Mouse (Mus musculus): ENCODE measurements at regions not wholly inside any gene's neighbourhood (a gene's known extent, or its start where the extent isn't known, plus 50 kb on each side); places are given as distances from the start of the nearest gene placed in this dataset.

DNA sequence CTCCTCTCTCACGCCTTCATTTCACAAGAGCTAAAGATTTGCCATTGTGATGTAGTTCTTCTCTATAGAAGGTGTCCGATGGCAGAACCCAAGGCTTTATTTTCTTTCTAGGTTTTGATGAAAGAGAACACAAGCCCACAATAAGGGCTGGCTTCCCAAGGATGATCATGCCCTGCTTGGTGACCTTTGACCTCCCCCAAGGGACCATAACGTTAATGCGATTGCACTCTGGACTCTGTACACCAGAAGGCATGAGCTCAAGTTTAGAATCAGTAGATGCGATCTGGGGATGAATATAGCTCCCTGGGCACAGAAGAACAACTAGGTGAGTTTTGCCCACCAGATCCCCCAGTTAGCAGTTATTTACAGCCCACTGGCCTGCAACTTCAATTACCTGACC, 150.7 kb downstream of the Nrip1 start:
- Histone ChIP-seq H3K9me3 (ENCODE audit: control insufficient read depth, low read length) (no peaks in the 10 kb centered on the region), H3K36me3 (ENCODE audit: control insufficient read depth, insufficient read depth, low read length) (no peaks in the 10 kb centered on the region), H3K4me1 (replicated peaks; ENCODE audit: control insufficient read depth, insufficient read depth, low read length) (no peaks in the 10 kb centered on the region), H3K27me3 (ENCODE audit: control insufficient read depth, insufficient read depth, low read length) (no peaks in the 10 kb centered on the region), H3K4me2 (replicated peaks; ENCODE audit: low read depth, low read length) (no peak overlapping the region), H3K9ac (ENCODE audit: low read depth, low read length) (no peak overlapping the region), H3K4me3 (ENCODE audit: low read depth, low read length) (no peak overlapping the region), H3K27ac (ENCODE audit: low read depth, low read length) (no peak overlapping the region)
- DNase-seq (ENCODE audit: low spot score): no peak
- ATAC-seq (ENCODE audit: low FRiP score): no peak
- 73% methylated on average over 5 of the region's 5 CpGs for WGBS

DNA sequence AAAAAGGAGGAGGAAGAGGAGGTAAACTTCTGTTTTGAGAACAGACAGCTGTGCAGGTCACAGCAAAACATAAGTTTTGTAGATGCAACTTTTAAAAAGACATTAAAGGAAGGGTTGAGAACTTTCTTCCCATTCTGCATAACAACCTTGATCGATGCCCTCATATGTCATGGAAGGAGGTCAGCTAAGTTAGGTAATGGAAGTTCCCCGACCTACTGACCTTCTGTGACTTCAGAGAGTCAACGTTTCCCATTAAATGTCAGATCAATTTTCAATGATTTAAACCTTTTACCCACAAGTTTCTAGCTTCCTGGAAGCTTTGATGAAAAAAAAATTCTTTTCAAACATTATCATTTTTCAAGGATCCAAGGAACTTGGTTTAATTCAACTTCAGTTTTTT, 153.2 kb downstream of the Nrip1 start:
- Histone ChIP-seq H3K27ac (ENCODE audit: low read depth, low read length) (no peak overlapping the region), H3K4me1 (replicated peaks; ENCODE audit: control insufficient read depth, insufficient read depth, low read length) (no peaks in the 10 kb centered on the region), H3K36me3 (ENCODE audit: control insufficient read depth, insufficient read depth, low read length) (no peaks in the 10 kb centered on the region), H3K27me3 (ENCODE audit: control insufficient read depth, insufficient read depth, low read length) (no peaks in the 10 kb centered on the region), H3K9ac (ENCODE audit: low read depth, low read length) (no peak overlapping the region), H3K4me3 (ENCODE audit: low read depth, low read length) (no peak overlapping the region), H3K4me2 (replicated peaks; ENCODE audit: low read depth, low read length) (no peak overlapping the region), H3K9me3 (ENCODE audit: control insufficient read depth, low read length) (no peaks in the 10 kb centered on the region)
- WGBS: 77% methylated on average over 3 of the region's 3 CpGs
- ATAC-seq (ENCODE audit: low FRiP score) (no peak), DNase-seq (ENCODE audit: low spot score) (no peak)

GRCm38 (mm10) chr16:76219233-76219632, 154.4 kb downstream of the Nrip1 start:
- H3K9me3 ChIP-seq (ENCODE audit: control insufficient read depth, low read length): no peaks in the 10 kb centered on the region
- H3K4me1 ChIP-seq (replicated peaks; ENCODE audit: control insufficient read depth, insufficient read depth, low read length): no peaks in the 10 kb centered on the region
- DNase-seq (ENCODE audit: low spot score) (no peak), ATAC-seq (ENCODE audit: low FRiP score) (no peak)
- no peak overlapping the region for H3K27ac ChIP-seq (ENCODE audit: low read depth, low read length)
- H3K9ac ChIP-seq (ENCODE audit: low read depth, low read length): no peak overlapping the region
- no peaks in the 10 kb centered on the region for H3K27me3 ChIP-seq (ENCODE audit: control insufficient read depth, insufficient read depth, low read length)
- no peak overlapping the region for H3K4me2 ChIP-seq (replicated peaks; ENCODE audit: low read depth, low read length)
- H3K36me3 ChIP-seq (ENCODE audit: control insufficient read depth, insufficient read depth, low read length): no peaks in the 10 kb centered on the region
- H3K4me3 ChIP-seq (ENCODE audit: low read depth, low read length): no peak overlapping the region

DNA sequence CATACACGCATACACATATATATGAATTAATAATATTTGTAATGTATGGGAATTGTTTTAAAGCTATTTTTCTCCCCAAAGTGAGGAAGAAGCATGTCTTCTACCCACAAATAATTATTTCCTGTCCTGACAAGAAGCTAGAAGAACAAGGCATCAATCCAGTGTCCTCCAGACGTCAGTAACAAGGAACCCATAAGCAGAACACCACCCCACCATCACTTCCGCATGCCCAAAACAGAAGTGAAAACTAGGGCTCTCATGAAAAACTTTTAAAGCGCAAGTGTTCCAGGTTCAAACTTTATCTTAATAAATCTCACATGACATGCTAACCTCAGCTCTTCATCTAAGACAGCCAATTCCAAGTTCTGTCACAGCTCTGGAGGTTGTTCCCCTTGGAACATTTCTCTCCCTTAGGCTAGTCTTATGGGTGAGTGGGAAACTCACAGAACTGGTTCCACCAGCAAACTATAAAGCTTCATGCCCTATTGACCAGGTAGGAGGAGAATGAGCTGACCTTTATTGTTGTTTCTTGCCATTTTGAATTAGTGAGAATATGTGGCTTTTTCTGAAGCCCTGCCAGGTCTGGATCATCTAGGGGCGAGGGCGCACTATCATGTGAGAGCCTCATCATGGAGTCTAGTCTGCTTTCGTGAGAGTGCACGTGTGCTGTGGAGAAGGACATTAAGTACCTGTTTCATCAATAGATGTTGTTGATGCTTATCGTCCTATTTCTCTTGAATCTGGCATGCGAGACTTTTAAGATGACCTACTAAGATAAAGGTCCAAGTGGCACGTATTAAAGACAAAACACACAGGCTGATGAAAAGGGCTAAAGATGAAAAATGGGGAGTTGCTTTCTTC, 155.1 kb downstream of the Nrip1 start:
- ATAC-seq (ENCODE audit: low FRiP score): no peak
- no peak overlapping the region for H3K4me3 ChIP-seq (ENCODE audit: low read depth, low read length)
- DNase-seq (ENCODE audit: low spot score): no peak
- WGBS: 91% methylated on average over 11 of the region's 11 CpGs
- no peak overlapping the region for H3K27ac ChIP-seq (ENCODE audit: low read depth, low read length)
- H3K4me2 ChIP-seq (replicated peaks; ENCODE audit: low read depth, low read length): no peak overlapping the region
- no peak overlapping the region for H3K9ac ChIP-seq (ENCODE audit: low read depth, low read length)
- no peaks in the 10 kb centered on the region for H3K36me3 ChIP-seq (ENCODE audit: control insufficient read depth, insufficient read depth, low read length)
- H3K27me3 ChIP-seq (ENCODE audit: control insufficient read depth, insufficient read depth, low read length): no peaks in the 10 kb centered on the region
- no peaks in the 10 kb centered on the region for H3K4me1 ChIP-seq (replicated peaks; ENCODE audit: control insufficient read depth, insufficient read depth, low read length)
- no peaks in the 10 kb centered on the region for H3K9me3 ChIP-seq (ENCODE audit: control insufficient read depth, low read length)

- no peak overlapping the region for H3K9ac ChIP-seq (ENCODE audit: low read depth, low read length)
- H3K27ac ChIP-seq (ENCODE audit: low read depth, low read length): no peak overlapping the region
- 64% methylated on average over 8 of the region's 9 CpGs for WGBS
- H3K27me3 ChIP-seq (ENCODE audit: control insufficient read depth, insufficient read depth, low read length): no peaks in the 10 kb centered on the region
- H3K36me3 ChIP-seq (ENCODE audit: control insufficient read depth, insufficient read depth, low read length): no peaks in the 10 kb centered on the region
- ATAC-seq (ENCODE audit: low FRiP score): no peak
- no peaks in the 10 kb centered on the region for H3K9me3 ChIP-seq (ENCODE audit: control insufficient read depth, low read length)
- H3K4me1 ChIP-seq (replicated peaks; ENCODE audit: control insufficient read depth, insufficient read depth, low read length): no peaks in the 10 kb centered on the region
- no peak overlapping the region for H3K4me3 ChIP-seq (ENCODE audit: low read depth, low read length)
- no peak for DNase-seq (ENCODE audit: low spot score)
- no peak overlapping the region for H3K4me2 ChIP-seq (replicated peaks; ENCODE audit: low read depth, low read length)
These were observed 157.4 kb downstream of the Nrip1 start for GRCm38 (mm10) chr16:76216184-76216583.

DNA sequence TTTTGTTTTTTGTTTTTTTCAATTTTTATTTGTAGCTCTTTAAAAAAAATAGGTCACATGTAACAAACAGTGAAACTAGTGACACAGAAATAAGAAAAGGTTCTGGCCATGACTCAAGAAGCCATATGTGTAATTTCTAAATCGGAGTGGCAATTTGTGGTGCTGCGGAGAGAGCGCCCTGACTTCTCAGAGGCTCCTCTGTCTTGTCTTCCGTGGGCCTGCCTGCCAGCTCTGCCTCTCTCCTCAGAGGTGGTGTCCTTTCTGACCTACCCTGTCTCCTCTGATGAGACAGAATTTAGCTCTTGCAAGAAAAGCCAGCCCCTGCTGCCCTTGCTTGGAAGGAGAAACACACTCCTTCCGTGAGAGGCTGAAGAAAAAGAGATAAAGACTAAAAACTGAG, 158.1 kb downstream of the Nrip1 start:
- Histone ChIP-seq H3K36me3 (ENCODE audit: control insufficient read depth, insufficient read depth, low read length) (no peaks in the 10 kb centered on the region), H3K27ac (ENCODE audit: low read depth, low read length) (no peak overlapping the region), H3K9me3 (ENCODE audit: control insufficient read depth, low read length) (no peaks in the 10 kb centered on the region), H3K4me1 (replicated peaks; ENCODE audit: control insufficient read depth, insufficient read depth, low read length) (no peaks in the 10 kb centered on the region), H3K4me3 (ENCODE audit: low read depth, low read length) (no peak overlapping the region), H3K4me2 (replicated peaks; ENCODE audit: low read depth, low read length) (no peak overlapping the region), H3K9ac (ENCODE audit: low read depth, low read length) (no peak overlapping the region), H3K27me3 (ENCODE audit: control insufficient read depth, insufficient read depth, low read length) (no peaks in the 10 kb centered on the region)
- ATAC-seq (ENCODE audit: low FRiP score): no peak
- WGBS: 78% methylated on average over 5 of the region's 5 CpGs
- no peak for DNase-seq (ENCODE audit: low spot score)

GRCm38 (mm10) chr16:76201773-76202571, 171.7 kb downstream of the Nrip1 start:
- no peak for DNase-seq (ENCODE audit: low spot score)
- Histone ChIP-seq H3K27me3 (ENCODE audit: control insufficient read depth, insufficient read depth, low read length) (no peaks in the 10 kb centered on the region), H3K36me3 (ENCODE audit: control insufficient read depth, insufficient read depth, low read length) (no peaks in the 10 kb centered on the region), H3K27ac (ENCODE audit: low read depth, low read length) (no peak overlapping the region), H3K4me1 (replicated peaks; ENCODE audit: control insufficient read depth, insufficient read depth, low read length) (no peaks in the 10 kb centered on the region), H3K9ac (ENCODE audit: low read depth, low read length) (no peak overlapping the region), H3K4me2 (replicated peaks; ENCODE audit: low read depth, low read length) (no peak overlapping the region), H3K4me3 (ENCODE audit: low read depth, low read length) (no peak overlapping the region), H3K9me3 (ENCODE audit: control insufficient read depth, low read length) (no peaks in the 10 kb centered on the region)
- WGBS: 61% methylated on average over 11 of the region's 11 CpGs
- ATAC-seq (ENCODE audit: low FRiP score): no peak

DNA sequence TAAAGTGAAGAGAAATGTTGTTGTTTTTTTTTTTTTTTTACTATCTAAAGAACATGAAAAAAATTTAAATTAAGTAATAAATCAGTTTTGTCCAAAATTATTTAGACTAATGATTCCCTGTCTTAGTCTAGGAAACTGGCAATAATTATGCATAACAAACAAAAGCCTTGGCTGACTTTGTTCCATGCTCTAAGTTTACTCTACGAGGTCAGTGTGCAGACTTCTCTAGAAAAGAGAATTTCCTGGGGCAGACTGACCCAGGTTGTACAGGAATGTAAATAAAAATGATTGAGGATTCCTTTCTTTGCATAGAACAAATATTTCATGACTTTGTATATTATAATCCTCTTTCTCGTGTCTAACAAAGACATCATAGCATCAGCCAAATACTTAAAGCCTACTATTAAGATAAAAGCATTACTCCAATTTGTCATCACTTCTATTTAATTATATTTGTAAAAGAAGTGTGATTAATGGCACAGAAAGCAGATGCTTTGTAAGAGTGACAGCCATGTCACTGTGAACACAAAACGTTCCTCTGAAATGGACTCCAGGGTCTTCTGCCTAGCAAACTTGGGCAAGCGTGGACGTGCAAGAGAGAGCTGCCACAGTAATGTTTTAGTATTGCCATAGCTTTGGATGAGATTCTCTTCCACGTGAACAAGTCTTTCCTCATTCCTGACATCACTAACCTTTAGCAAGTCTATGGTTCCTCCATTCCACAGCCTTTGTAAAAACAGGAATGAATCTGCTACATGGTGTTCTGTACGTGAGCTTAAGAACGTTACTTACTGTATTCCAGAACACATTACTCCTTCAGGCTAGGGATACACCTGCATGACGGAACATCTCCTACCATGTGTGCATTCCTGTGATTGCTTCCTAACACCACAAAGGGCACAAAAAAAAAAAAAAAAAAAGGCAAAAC, 172.6 kb downstream of the Nrip1 start:
- ATAC-seq (ENCODE audit: low FRiP score): no peak
- H3K4me1 ChIP-seq (replicated peaks; ENCODE audit: control insufficient read depth, insufficient read depth, low read length): no peaks in the 10 kb centered on the region
- H3K4me2 ChIP-seq (replicated peaks; ENCODE audit: low read depth, low read length): no peak overlapping the region
- no peaks in the 10 kb centered on the region for H3K9me3 ChIP-seq (ENCODE audit: control insufficient read depth, low read length)
- no peaks in the 10 kb centered on the region for H3K27me3 ChIP-seq (ENCODE audit: control insufficient read depth, insufficient read depth, low read length)
- no peaks in the 10 kb centered on the region for H3K36me3 ChIP-seq (ENCODE audit: control insufficient read depth, insufficient read depth, low read length)
- DNase-seq (ENCODE audit: low spot score): no peak
- no peak overlapping the region for H3K4me3 ChIP-seq (ENCODE audit: low read depth, low read length)
- H3K27ac ChIP-seq (ENCODE audit: low read depth, low read length): no peak overlapping the region
- no peak overlapping the region for H3K9ac ChIP-seq (ENCODE audit: low read depth, low read length)
- WGBS: 69% methylated on average over 9 of the region's 9 CpGs
